Mouse (Mus musculus): Measurements from ENCODE around the gene Ppp1r36. TPM values are rescaled to one million over a fixed set of nuclear protein-coding genes. Genes with fewer than 3 reads are reported as not detected.
"Not testable (repeated sequence)": the region's sequence is repeated elsewhere in the genome, so short reads cannot be mapped to it uniquely, and the experiment has no call there.

The Ppp1r36 gene
- polyA plus RNA-seq, 1 experiment from 2014 or later = 9.1 TPM

- Histone ChIP-seq H3K4me1 (replicated peaks; ENCODE audit: control insufficient read depth, insufficient read depth, low read length) (peaks cover 12% of the 10 kb centered on the region), H3K36me3 (ENCODE audit: control insufficient read depth, insufficient read depth, low read length) (no peaks in the 10 kb centered on the region), H3K9ac (ENCODE audit: low read length) (no peak overlapping the region), H3K27ac (ENCODE audit: low read length) (no peak overlapping the region), H3K9me3 (ENCODE audit: control insufficient read depth, low read length) (no peaks in the 10 kb centered on the region), H3K27me3 (ENCODE audit: control insufficient read depth, insufficient read depth, low read depth, low read length) (no peaks in the 10 kb centered on the region), H3K4me3 (ENCODE audit: low read length) (no peak overlapping the region), H3K4me2 (ENCODE audit: low read depth, low read length) (no peak overlapping the region)
- WGBS = 63% methylated on average over 6 of the region's 6 CpGs
- ATAC-seq (ENCODE audit: low read depth) = no peak
Measured at GRCm38 (mm10) chr12:76431431-76431830, 14.1 kb downstream of the Ppp1r36 start.

GRCm38 (mm10) chr12:76434111-76434510 lies 16.8 kb downstream of the Ppp1r36 start:
- Histone ChIP-seq H3K27ac (ENCODE audit: low read length) (no peak overlapping the region), H3K27me3 (ENCODE audit: control insufficient read depth, insufficient read depth, low read depth, low read length) (no peaks in the 10 kb centered on the region), H3K4me3 (ENCODE audit: low read length) (peak overlapping the region; percentile 6; the same call in 1 of the 2 replicates), H3K9me3 (ENCODE audit: control insufficient read depth, low read length) (no peaks in the 10 kb centered on the region), H3K4me1 (replicated peaks; ENCODE audit: control insufficient read depth, insufficient read depth, low read length) (peaks cover 12% of the 10 kb centered on the region), H3K4me2 (ENCODE audit: low read depth, low read length) (peak overlapping the region; percentile 35), H3K36me3 (ENCODE audit: control insufficient read depth, insufficient read depth, low read length) (no peaks in the 10 kb centered on the region), H3K9ac (ENCODE audit: low read length) (no peak overlapping the region)
- 27% methylated on average over 7 of the region's 7 CpGs for WGBS
- ATAC-seq (ENCODE audit: low read depth) = peak; percentile 56; the same call in 1 of the 2 replicates

- no peak overlapping the region for H3K27ac ChIP-seq (ENCODE audit: low read length)
- peaks cover 12% of the 10 kb centered on the region for H3K4me1 ChIP-seq (replicated peaks; ENCODE audit: control insufficient read depth, insufficient read depth, low read length)
- H3K4me2 ChIP-seq (ENCODE audit: low read depth, low read length) = peak overlapping the region; percentile 79
- H3K36me3 ChIP-seq (ENCODE audit: control insufficient read depth, insufficient read depth, low read length) = no peaks in the 10 kb centered on the region
- ATAC-seq (ENCODE audit: low read depth) = peak; percentile 65
- peak overlapping the region; percentile 56 for H3K9ac ChIP-seq (ENCODE audit: low read length)
- peak overlapping the region; percentile 49 for H3K4me3 ChIP-seq (ENCODE audit: low read length)
- no peaks in the 10 kb centered on the region for H3K9me3 ChIP-seq (ENCODE audit: control insufficient read depth, low read length)
- H3K27me3 ChIP-seq (ENCODE audit: control insufficient read depth, insufficient read depth, low read depth, low read length) = no peaks in the 10 kb centered on the region
- WGBS = 4% methylated on average over 17 of the region's 17 CpGs
Measured at GRCm38 (mm10) chr12:76435084-76435483, 17.7 kb downstream of the Ppp1r36 start.

- WGBS = 32% methylated on average over 8 of the region's 8 CpGs
- Histone ChIP-seq H3K9me3 (ENCODE audit: control insufficient read depth, low read length) (no peaks in the 10 kb centered on the region), H3K27me3 (ENCODE audit: control insufficient read depth, insufficient read depth, low read depth, low read length) (no peaks in the 10 kb centered on the region), H3K36me3 (ENCODE audit: control insufficient read depth, insufficient read depth, low read length) (no peaks in the 10 kb centered on the region), H3K4me2 (ENCODE audit: low read depth, low read length) (peak overlapping the region; percentile 79), H3K9ac (ENCODE audit: low read length) (peak overlapping the region; percentile 56; the same call in 1 of the 2 replicates), H3K4me1 (replicated peaks; ENCODE audit: control insufficient read depth, insufficient read depth, low read length) (peaks cover 12% of the 10 kb centered on the region), H3K27ac (ENCODE audit: low read length) (no peak overlapping the region), H3K4me3 (ENCODE audit: low read length) (peak overlapping the region; percentile 49)
- ATAC-seq (ENCODE audit: low read depth) = peak; percentile 35; the same call in 1 of the 2 replicates
Measured at GRCm38 (mm10) chr12:76435549-76435948, 18.2 kb downstream of the Ppp1r36 start.

- H3K36me3 ChIP-seq (ENCODE audit: control insufficient read depth, insufficient read depth, low read length); H3K4me2 ChIP-seq (ENCODE audit: low read depth, low read length); ATAC-seq (ENCODE audit: low read depth); H3K27me3 ChIP-seq (ENCODE audit: control insufficient read depth, insufficient read depth, low read depth, low read length); H3K9me3 ChIP-seq (ENCODE audit: control insufficient read depth, low read length); H3K4me1 ChIP-seq (replicated peaks; ENCODE audit: control insufficient read depth, insufficient read depth, low read length); H3K4me3 ChIP-seq (ENCODE audit: low read length); H3K27ac ChIP-seq (ENCODE audit: low read length); H3K9ac ChIP-seq (ENCODE audit: low read length): not testable (repeated sequence)
- WGBS = 72% methylated on average over 6 of the region's 6 CpGs
Measured at GRCm38 (mm10) chr12:76443488-76443887, 26.1 kb downstream of the Ppp1r36 start.

GRCm38 (mm10) chr12:76444359-76444772 lies 27.0 kb downstream of the Ppp1r36 start:
- Histone ChIP-seq H3K9ac (ENCODE audit: low read length) (no peak overlapping the region), H3K4me2 (ENCODE audit: low read depth, low read length) (no peak overlapping the region), H3K9me3 (ENCODE audit: control insufficient read depth, low read length) (no peaks in the 10 kb centered on the region), H3K4me1 (replicated peaks; ENCODE audit: control insufficient read depth, insufficient read depth, low read length) (0 out of 2 replicates have a peak, but pooled peaks cover 6% of the 10 kb centered on the region), H3K27me3 (ENCODE audit: control insufficient read depth, insufficient read depth, low read depth, low read length) (no peaks in the 10 kb centered on the region), H3K4me3 (ENCODE audit: low read length) (no peak overlapping the region), H3K36me3 (ENCODE audit: control insufficient read depth, insufficient read depth, low read length) (no peaks in the 10 kb centered on the region), H3K27ac (ENCODE audit: low read length) (no peak overlapping the region)
- no peak for ATAC-seq (ENCODE audit: low read depth)
- WGBS = 59% methylated on average over 10 of the region's 10 CpGs

- Histone ChIP-seq H3K4me3 (ENCODE audit: low read length) (no peak overlapping the region), H3K27ac (ENCODE audit: low read length) (no peak overlapping the region), H3K9ac (ENCODE audit: low read length) (no peak overlapping the region), H3K27me3 (ENCODE audit: control insufficient read depth, insufficient read depth, low read depth, low read length) (no peaks in the 10 kb centered on the region), H3K9me3 (ENCODE audit: control insufficient read depth, low read length) (no peaks in the 10 kb centered on the region), H3K4me2 (ENCODE audit: low read depth, low read length) (no peak overlapping the region), H3K4me1 (replicated peaks; ENCODE audit: control insufficient read depth, insufficient read depth, low read length) (0 out of 2 replicates have a peak, but pooled peaks cover 6% of the 10 kb centered on the region), H3K36me3 (ENCODE audit: control insufficient read depth, insufficient read depth, low read length) (no peaks in the 10 kb centered on the region)
- 82% methylated on average over 6 of the region's 6 CpGs for WGBS
- no peak for ATAC-seq (ENCODE audit: low read depth)
Measured at GRCm38 (mm10) chr12:76444862-76445261, 27.5 kb downstream of the Ppp1r36 start.

GRCm38 (mm10) chr12:76446201-76446600 lies 28.9 kb downstream of the Ppp1r36 start:
- H3K4me1 ChIP-seq (replicated peaks; ENCODE audit: control insufficient read depth, insufficient read depth, low read length) = 0 out of 2 replicates have a peak, but pooled peaks cover 6% of the 10 kb centered on the region
- no peak overlapping the region for H3K4me2 ChIP-seq (ENCODE audit: low read depth, low read length)
- no peaks in the 10 kb centered on the region for H3K36me3 ChIP-seq (ENCODE audit: control insufficient read depth, insufficient read depth, low read length)
- H3K27ac ChIP-seq (ENCODE audit: low read length) = no peak overlapping the region
- H3K4me3 ChIP-seq (ENCODE audit: low read length) = no peak overlapping the region
- H3K9ac ChIP-seq (ENCODE audit: low read length) = no peak overlapping the region
- 69% methylated on average over 11 of the region's 11 CpGs for WGBS
- ATAC-seq (ENCODE audit: low read depth) = no peak
- H3K27me3 ChIP-seq (ENCODE audit: control insufficient read depth, insufficient read depth, low read depth, low read length) = no peaks in the 10 kb centered on the region
- no peaks in the 10 kb centered on the region for H3K9me3 ChIP-seq (ENCODE audit: control insufficient read depth, low read length)

- Histone ChIP-seq H3K4me2 (ENCODE audit: low read depth, low read length) (peak overlapping the region; percentile 52), H3K27me3 (ENCODE audit: control insufficient read depth, insufficient read depth, low read depth, low read length) (no peaks in the 10 kb centered on the region), H3K27ac (ENCODE audit: low read length) (no peak overlapping the region; the same call in 1 of the 2 replicates), H3K36me3 (ENCODE audit: control insufficient read depth, insufficient read depth, low read length) (no peaks in the 10 kb centered on the region), H3K4me1 (replicated peaks; ENCODE audit: control insufficient read depth, insufficient read depth, low read length) (0 out of 2 replicates have a peak, but pooled peaks cover 6% of the 10 kb centered on the region), H3K4me3 (ENCODE audit: low read length) (peak overlapping the region; percentile 20; the same call in 1 of the 2 replicates), H3K9ac (ENCODE audit: low read length) (no peak overlapping the region), H3K9me3 (ENCODE audit: control insufficient read depth, low read length) (no peaks in the 10 kb centered on the region)
- WGBS = 41% methylated on average over 6 of the region's 6 CpGs
- ATAC-seq (ENCODE audit: low read depth) = no peak
Measured at GRCm38 (mm10) chr12:76448127-76448526, 30.8 kb downstream of the Ppp1r36 start.

Data from lung, embryonic 16.5 days (tissue).